Mouse (Mus musculus) liver, embryonic 15.5 days (tissue): ENCODE measurements around the gene Coro1b. TPM values are rescaled to one million over a fixed set of nuclear protein-coding genes. Genes with fewer than 3 reads are reported as not detected.

Source experiments
- ATAC-seq: fragments of 200-750 bp; cut with Nextera tagmentation; 2 replicates; pipeline ENCODE4 v1.8.0; 2017; ENCODE audit warnings: moderate number of reproducible peaks, mild to moderate bottlenecking, moderate library complexity; ENCODE audit not compliant: insufficient read depth
- H3K27ac ChIP-seq: fragments of 300-500 bp; sonication (generic); replicated peaks from 2 replicates; pipeline ENCODE4 v1.5.1; 2015; ENCODE audit warnings: mild to moderate bottlenecking, inconsistent platforms
- H3K27me3 ChIP-seq: fragments of 300-500 bp; sonication (generic); 2 replicates; pipeline ENCODE4 v1.6.1; 2015; ENCODE audit warnings: mild to moderate bottlenecking, inconsistent platforms
- H3K36me3 ChIP-seq: fragments of 300-500 bp; sonication (generic); replicated peaks from 2 replicates; pipeline ENCODE4 v1.6.1; 2015; ENCODE audit warnings: moderate library complexity, mild to moderate bottlenecking, inconsistent platforms
- H3K4me1 ChIP-seq: fragments of 300-500 bp; sonication (generic); replicated peaks from 2 replicates; pipeline ENCODE4 v1.6.1; 2015; ENCODE audit warnings: inconsistent platforms
- H3K4me2 ChIP-seq: fragments of 300-500 bp; sonication (generic); 2 replicates; pipeline ENCODE4 v1.6.1; 2015; ENCODE audit warnings: moderate library complexity, mild to moderate bottlenecking, inconsistent platforms
- H3K4me3 ChIP-seq: fragments of 300-500 bp; sonication (generic); replicated peaks from 2 replicates; pipeline ENCODE4 v1.5.1; 2015; ENCODE audit warnings: mild to moderate bottlenecking, inconsistent platforms
- H3K9ac ChIP-seq: fragments of 300-500 bp; sonication (generic); 2 replicates; pipeline ENCODE4 v1.6.1; 2015; ENCODE audit warnings: moderate library complexity, mild to moderate bottlenecking, inconsistent platforms
- H3K9me3 ChIP-seq: fragments of 300-500 bp; sonication (generic); replicated peaks from 2 replicates; pipeline ENCODE4 v1.6.1; 2016; ENCODE audit warnings: inconsistent platforms
- WGBS: fragments of 180-500 bp; shearing (Covaris S2); methylation state at CpG from one replicate; pipeline ENCODE4 v1.1.7; 2015; ENCODE audit warnings: mixed read lengths; ENCODE audit not compliant: insufficient replicate concordance; 5-methylcytosine and 5-hydroxymethylcytosine counted together
- polyA plus RNA-seq: library from polyadenylated mRNA; unstranded; fragments of >200 nt; fragmentation: Nextera tagmentation; extraction: Ambion mirVana; gene quantifications from 2 replicates; pipeline ENCODE4 v1.2.1, GENCODE M21; 2015

Gene Coro1b
- polyA plus RNA-seq, 1 experiment from 2014 or later: 71.8 TPM

- no peak for ATAC-seq
- Histone ChIP-seq H3K9ac (no peak within 1 kb of the TSS), H3K4me3 (no peak within 1 kb of the TSS)
These were observed 27.0 kb downstream of the Coro1b start, which contains the start of gene Carns1 for GRCm38 (mm10) chr19:4175368-4175947. Gene Carns1, minus strand, starts transcription at chr19:4175479.

GRCm38 (mm10) chr19:4180411-4180810 lies 32.0 kb downstream of the Coro1b start:
- WGBS: 62% methylated on average over 7 of the region's 7 CpGs
- no peak for ATAC-seq
- H3K27me3 ChIP-seq: peaks cover 8% of the 10 kb centered on the region
- H3K9me3 ChIP-seq: no peaks in the 10 kb centered on the region
- H3K9ac ChIP-seq: no peak overlapping the region
- no peak overlapping the region for H3K4me2 ChIP-seq
- peaks cover 34% of the 10 kb centered on the region for H3K4me1 ChIP-seq
- H3K27ac ChIP-seq: no peak overlapping the region
- no peak overlapping the region for H3K4me3 ChIP-seq
- no peaks in the 10 kb centered on the region for H3K36me3 ChIP-seq

More at GRCm38 (mm10) chr19:4175368-4175947, 27.0 kb downstream of the Coro1b start, which contains the start of gene Carns1:
- H3K27me3 ChIP-seq: peaks cover 18% of the 10 kb centered on the region
- H3K27ac ChIP-seq: no peak within 1 kb of the TSS
- peak within 1 kb of the TSS; percentile 27; the same call in 1 of the 2 replicates for H3K4me2 ChIP-seq
- 19% methylated on average over 11 of the region's 11 CpGs for WGBS
- no peaks in the 10 kb centered on the region for H3K36me3 ChIP-seq
- peaks cover 30% of the 10 kb centered on the region for H3K4me1 ChIP-seq
- H3K9me3 ChIP-seq: no peaks in the 10 kb centered on the region

GRCm38 (mm10) chr19:4181892-4182291 lies 33.5 kb downstream of the Coro1b start:
- Histone ChIP-seq H3K4me3 (no peak overlapping the region), H3K9me3 (no peaks in the 10 kb centered on the region), H3K27ac (no peak overlapping the region), H3K9ac (no peak overlapping the region), H3K27me3 (no peaks in the 10 kb centered on the region; the same call in 1 of the 2 replicates), H3K4me2 (no peak overlapping the region), H3K4me1 (peaks cover 34% of the 10 kb centered on the region), H3K36me3 (no peaks in the 10 kb centered on the region)
- no peak for ATAC-seq
- WGBS: 40% methylated on average over 3 of the region's 3 CpGs

- H3K9me3 ChIP-seq: no peaks in the 10 kb centered on the region
- no peak overlapping the region for H3K4me3 ChIP-seq
- H3K4me1 ChIP-seq: peaks cover 38% of the 10 kb centered on the region
- no peak overlapping the region for H3K9ac ChIP-seq
- 62% methylated on average over 2 of the region's 2 CpGs for WGBS
- no peak for ATAC-seq
- H3K27ac ChIP-seq: no peak overlapping the region
- H3K36me3 ChIP-seq: no peaks in the 10 kb centered on the region
- no peak overlapping the region for H3K4me2 ChIP-seq
- H3K27me3 ChIP-seq: no peaks in the 10 kb centered on the region; the same call in 1 of the 2 replicates
These were observed 35.3 kb downstream of the Coro1b start for GRCm38 (mm10) chr19:4183689-4184088.

- Histone ChIP-seq H3K9ac (no peak overlapping the region), H3K27me3 (no peaks in the 10 kb centered on the region; the same call in 1 of the 2 replicates), H3K4me3 (no peak overlapping the region), H3K9me3 (no peaks in the 10 kb centered on the region), H3K36me3 (no peaks in the 10 kb centered on the region), H3K4me2 (peak overlapping the region; percentile 19; the same call in 1 of the 2 replicates), H3K27ac (peak overlapping the region; percentile 42; the same call in 1 of the 2 replicates), H3K4me1 (peaks cover 37% of the 10 kb centered on the region)
- peak; percentile 55; the same call in 1 of the 2 replicates for ATAC-seq
- 24% methylated on average over 15 of the region's 15 CpGs for WGBS
These were observed 36.9 kb downstream of the Coro1b start for GRCm38 (mm10) chr19:4184976-4185975.

- no peaks in the 10 kb centered on the region for H3K36me3 ChIP-seq
- no peak overlapping the region for H3K27ac ChIP-seq
- H3K4me2 ChIP-seq: no peak overlapping the region
- no peak overlapping the region for H3K9ac ChIP-seq
- peaks cover 45% of the 10 kb centered on the region for H3K4me1 ChIP-seq
- H3K4me3 ChIP-seq: no peak overlapping the region
- no peaks in the 10 kb centered on the region for H3K27me3 ChIP-seq
- H3K9me3 ChIP-seq: no peaks in the 10 kb centered on the region
- ATAC-seq: no peak
- WGBS: 64% methylated on average over 3 of the region's 3 CpGs
These were observed 38.9 kb downstream of the Coro1b start for GRCm38 (mm10) chr19:4187303-4187702.

GRCm38 (mm10) chr19:4189051-4189620 lies 40.7 kb downstream of the Coro1b start:
- H3K9me3 ChIP-seq: no peaks in the 10 kb centered on the region
- H3K4me3 ChIP-seq: no peak overlapping the region
- 70% methylated on average over 12 of the region's 12 CpGs for WGBS
- ATAC-seq: no peak
- H3K36me3 ChIP-seq: peaks cover 13% of the 10 kb centered on the region
- no peak overlapping the region for H3K9ac ChIP-seq
- no peak overlapping the region for H3K4me2 ChIP-seq
- H3K27me3 ChIP-seq: no peaks in the 10 kb centered on the region
- H3K4me1 ChIP-seq: peaks cover 53% of the 10 kb centered on the region
- no peak overlapping the region for H3K27ac ChIP-seq

- Histone ChIP-seq H3K4me2 (peak within 1 kb of the TSS; percentile 88), H3K27me3 (no peaks in the 10 kb centered on the region), H3K36me3 (peaks cover 30% of the 10 kb centered on the region), H3K27ac (peak within 1 kb of the TSS; percentile 87), H3K9ac (peak within 1 kb of the TSS; percentile 92), H3K9me3 (no peaks in the 10 kb centered on the region), H3K4me3 (peak within 1 kb of the TSS; percentile 86), H3K4me1 (peaks cover 56% of the 10 kb centered on the region)
- 18% methylated on average over 4 of the region's 4 CpGs for WGBS
- ATAC-seq: no peak
These were observed 42.5 kb downstream of the Coro1b start, which contains the start of gene Tbc1d10c for GRCm38 (mm10) chr19:4190831-4191334. Gene Tbc1d10c, minus strand, starts transcription at chr19:4191284.

GRCm38 (mm10) chr19:4191528-4192250 lies 43.3 kb downstream of the Coro1b start, which contains the start of gene Ppp1ca:
Gene Ppp1ca, plus strand, starts transcription at chr19:4192065.
- Histone ChIP-seq H3K4me2 (peak within 1 kb of the TSS; percentile 88), H3K4me3 (peak within 1 kb of the TSS; percentile 86), H3K36me3 (peaks cover 38% of the 10 kb centered on the region), H3K27me3 (no peaks in the 10 kb centered on the region), H3K9me3 (no peaks in the 10 kb centered on the region), H3K9ac (peak within 1 kb of the TSS; percentile 92), H3K27ac (peak within 1 kb of the TSS; percentile 87), H3K4me1 (peaks cover 61% of the 10 kb centered on the region)
- ATAC-seq: peak; percentile 93
- WGBS: 2% methylated on average over 42 of the region's 47 CpGs
